Mouse (Mus musculus) heart, embryonic 11.5 days (tissue): Measurements from ENCODE around the gene Pygm. TPM values are rescaled to one million over a fixed set of nuclear protein-coding genes. Genes with fewer than 3 reads are reported as not detected.

Source experiments
- ATAC-seq: fragments of 200-750 bp; cut with Nextera tagmentation; replicated peaks from 2 replicates; pipeline ENCODE4 v1.8.0; 2017; ENCODE audit warnings: moderate library complexity; ENCODE audit not compliant: insufficient number of reproducible peaks, low FRiP score, low TSS enrichment
- H3K27ac ChIP-seq: fragments of 300-500 bp; sonication (generic); 2 replicates; pipeline ENCODE4 v1.5.1; 2014; ENCODE audit warnings: mild to moderate bottlenecking, low read depth, low read length
- H3K27me3 ChIP-seq: fragments of 300-500 bp; sonication (generic); 2 replicates; pipeline ENCODE4 v1.6.1; 2014; ENCODE audit warnings: mild to moderate bottlenecking, low read length, mixed read lengths; ENCODE audit not compliant: control insufficient read depth, insufficient read depth
- H3K36me3 ChIP-seq: fragments of 300-500 bp; sonication (generic); 2 replicates; pipeline ENCODE4 v1.6.1; 2014; ENCODE audit warnings: mild to moderate bottlenecking, low read length, moderate library complexity, mixed read lengths; ENCODE audit not compliant: control insufficient read depth, insufficient read depth
- H3K4me1 ChIP-seq: fragments of 300-500 bp; sonication (generic); 2 replicates; pipeline ENCODE4 v1.6.1; 2014; ENCODE audit warnings: low read length; ENCODE audit not compliant: control insufficient read depth, insufficient read depth
- H3K4me2 ChIP-seq: fragments of 300-500 bp; sonication (generic); 2 replicates; pipeline ENCODE4 v1.6.1; 2014; ENCODE audit warnings: mild to moderate bottlenecking, moderate library complexity
- H3K4me3 ChIP-seq: fragments of 300-500 bp; sonication (generic); 2 replicates; pipeline ENCODE4 v1.5.1; 2014; ENCODE audit warnings: low read depth, low read length
- H3K9ac ChIP-seq: fragments of 300-500 bp; sonication (generic); 2 replicates; pipeline ENCODE4 v1.6.1; 2014; ENCODE audit warnings: mild to moderate bottlenecking, low read depth, low read length, moderate library complexity
- H3K9me3 ChIP-seq: fragments of 300-500 bp; sonication (generic); replicated peaks from 2 replicates; pipeline ENCODE4 v1.6.1; 2016; ENCODE audit warnings: low read length; ENCODE audit not compliant: control insufficient read depth
- WGBS: fragments of 180-500 bp; shearing (Covaris S2); extraction: QIAGEN DNeasy Blood & Tissue Kit; methylation state at CpG from one replicate; pipeline ENCODE4 v1.1.7; 2014; ENCODE audit not compliant: insufficient replicate concordance; 5-methylcytosine and 5-hydroxymethylcytosine counted together
- polyA plus RNA-seq: library from polyadenylated mRNA; unstranded; fragments of >200 nt; fragmentation: Nextera tagmentation; extraction: Ambion mirVana; gene quantifications from 2 replicates; pipeline ENCODE4 v1.2.1, GENCODE M21; 2014

The Pygm gene
- 149 and 178 TPM in 2 replicates for polyA plus RNA-seq

GRCm38 (mm10) chr19:6384128-6384527 lies at the start of gene Pygm:
TSS of gene Pygm (plus strand) at chr19:6384399.
- H3K27me3 ChIP-seq = no peaks in the 10 kb centered on the region
- peaks cover under 1% of the 10 kb centered on the region; the same call in 1 of the 2 replicates for H3K36me3 ChIP-seq
- peak within 1 kb of the TSS; percentile 90 for H3K27ac ChIP-seq
- peak within 1 kb of the TSS; percentile 71 for H3K9ac ChIP-seq
- peaks cover 34% of the 10 kb centered on the region for H3K4me1 ChIP-seq
- peak; percentile 60 for ATAC-seq
- peak within 1 kb of the TSS; percentile 48 for H3K4me3 ChIP-seq
- peak within 1 kb of the TSS; percentile 82 for H3K4me2 ChIP-seq
- H3K9me3 ChIP-seq = no peaks in the 10 kb centered on the region
- 9% methylated on average over 7 of the region's 7 CpGs for WGBS

GRCm38 (mm10) chr19:6334673-6335457 lies 49.3 kb upstream of the Pygm start, which contains the start of gene Men1:
TSS of gene Men1 (plus strand) at chr19:6334979.
- Histone ChIP-seq H3K36me3 (peaks cover 26% of the 10 kb centered on the region), H3K9ac (peak within 1 kb of the TSS; percentile 86), H3K4me2 (peak within 1 kb of the TSS; percentile 91), H3K27ac (peak within 1 kb of the TSS; percentile 66), H3K27me3 (no peaks in the 10 kb centered on the region), H3K9me3 (no peaks in the 10 kb centered on the region), H3K4me1 (peaks cover 15% of the 10 kb centered on the region), H3K4me3 (peak within 1 kb of the TSS; percentile 89)
- WGBS = under 1% methylated on average over 39 of the region's 43 CpGs
- ATAC-seq = peak; percentile 80

GRCm38 (mm10) chr19:6335458-6335827 lies 48.8 kb upstream of the Pygm start:
- peak overlapping the region; percentile 91 for H3K4me2 ChIP-seq
- H3K27me3 ChIP-seq = no peaks in the 10 kb centered on the region
- peaks cover 19% of the 10 kb centered on the region for H3K4me1 ChIP-seq
- H3K4me3 ChIP-seq = peak overlapping the region; percentile 89
- WGBS = 1% methylated on average over 23 of the region's 25 CpGs
- ATAC-seq = peak; percentile 16
- H3K36me3 ChIP-seq = peaks cover 29% of the 10 kb centered on the region
- peak overlapping the region; percentile 66 for H3K27ac ChIP-seq
- H3K9ac ChIP-seq = peak overlapping the region; percentile 86
- no peaks in the 10 kb centered on the region for H3K9me3 ChIP-seq

GRCm38 (mm10) chr19:6336920-6337319 lies 47.3 kb upstream of the Pygm start:
- ATAC-seq = no peak
- Histone ChIP-seq H3K27ac (no peak overlapping the region), H3K9me3 (no peaks in the 10 kb centered on the region), H3K9ac (no peak overlapping the region), H3K4me1 (peaks cover 26% of the 10 kb centered on the region), H3K4me3 (peak overlapping the region; percentile 89; the same call in 1 of the 2 replicates), H3K27me3 (no peaks in the 10 kb centered on the region), H3K4me2 (peak overlapping the region; percentile 91), H3K36me3 (peaks cover 29% of the 10 kb centered on the region)
- 93% methylated on average over 10 of the region's 10 CpGs for WGBS

GRCm38 (mm10) chr19:6338171-6338570 lies 46.0 kb upstream of the Pygm start:
- no peak overlapping the region for H3K9ac ChIP-seq
- WGBS = 95% methylated on average over 7 of the region's 7 CpGs

GRCm38 (mm10) chr19:6338716-6339115 lies 45.5 kb upstream of the Pygm start:
- ATAC-seq = no peak
- Histone ChIP-seq H3K4me1 (peaks cover 30% of the 10 kb centered on the region), H3K36me3 (peaks cover 29% of the 10 kb centered on the region), H3K4me3 (no peak overlapping the region), H3K4me2 (no peak overlapping the region), H3K9me3 (no peaks in the 10 kb centered on the region), H3K9ac (no peak overlapping the region), H3K27ac (no peak overlapping the region), H3K27me3 (no peaks in the 10 kb centered on the region)
- 89% methylated on average over 11 of the region's 11 CpGs for WGBS

More at GRCm38 (mm10) chr19:6338171-6338570, 46.0 kb upstream of the Pygm start:
- Histone ChIP-seq H3K4me2 (no peak overlapping the region), H3K9me3 (no peaks in the 10 kb centered on the region), H3K36me3 (peaks cover 29% of the 10 kb centered on the region), H3K27me3 (no peaks in the 10 kb centered on the region), H3K4me3 (no peak overlapping the region), H3K4me1 (peaks cover 30% of the 10 kb centered on the region), H3K27ac (no peak overlapping the region)
- no peak for ATAC-seq

GRCm38 (mm10) chr19:6339191-6339590 lies 45.0 kb upstream of the Pygm start:
- H3K9me3 ChIP-seq = no peaks in the 10 kb centered on the region
- H3K4me1 ChIP-seq = peaks cover 30% of the 10 kb centered on the region
- WGBS = 91% methylated on average over 6 of the region's 6 CpGs
- no peak for ATAC-seq
- H3K36me3 ChIP-seq = peaks cover 29% of the 10 kb centered on the region
- H3K27ac ChIP-seq = no peak overlapping the region
- no peaks in the 10 kb centered on the region for H3K27me3 ChIP-seq
- H3K4me3 ChIP-seq = no peak overlapping the region
- H3K9ac ChIP-seq = no peak overlapping the region
- no peak overlapping the region for H3K4me2 ChIP-seq

- WGBS = 65% methylated on average over 15 of the region's 15 CpGs
- Histone ChIP-seq H3K9ac (no peak overlapping the region), H3K4me2 (peak overlapping the region; percentile 98), H3K9me3 (no peaks in the 10 kb centered on the region), H3K4me1 (peaks cover 30% of the 10 kb centered on the region), H3K27ac (no peak overlapping the region; the same call in 1 of the 2 replicates), H3K4me3 (no peak overlapping the region), H3K27me3 (no peaks in the 10 kb centered on the region), H3K36me3 (peaks cover 29% of the 10 kb centered on the region)
- ATAC-seq = no peak
These were observed 44.2 kb upstream of the Pygm start for GRCm38 (mm10) chr19:6339890-6340504.
